ENCODE assay signal across 27 mouse cellular contexts in genomic region chr6:67179416-67179815, GRCm38 (mm10).
"Had no signal": no experiment of that assay in that cellular context is flagged by ENCODE, and none has a peak within 500 bp of the region (broad histone marks: within the 10 kb centered on the region; RNA-seq: fewer than 3 reads in every experiment).

No protein-coding gene starts in this region.

- ATAC-seq: hindbrain, postnatal 0 days; intestine, embryonic 16.5 days; liver, embryonic 12.5 days had no signal

- H3K27ac ChIP-seq: heart, adult 2 months; heart, embryonic 13.5 days; heart, embryonic 15.5 days; hindbrain, embryonic 13.5 days; hindbrain, embryonic 15.5 days; hindbrain, postnatal 0 days; kidney, embryonic 15.5 days; kidney, postnatal 0 days; left cerebral cortex, adult 2 months; limb, embryonic 13.5 days; limb, embryonic 15.5 days; liver, embryonic 12.5 days; liver, embryonic 14.5 days had no signal

- DNase-seq: gastrocnemius, postnatal 14 days; gastrocnemius, postnatal 36 days; heart, adult 11 months; heart, adult 2 months; heart, postnatal 14 days; heart, postnatal 36 days; kidney, adult 11 months; kidney, adult 2 months; kidney, adult 9 months; kidney, postnatal 14 days; kidney, postnatal 36 days; layer of hippocampus, adult 9-11 months; layer of hippocampus, postnatal 36 days had no signal

- H3K36me3 ChIP-seq: heart, embryonic 13.5 days; heart, embryonic 15.5 days; hindbrain, embryonic 13.5 days; hindbrain, embryonic 15.5 days; kidney, embryonic 15.5 days; limb, embryonic 13.5 days; limb, embryonic 15.5 days; liver, embryonic 12.5 days had no signal

- H3K9me3 ChIP-seq: heart, embryonic 15.5 days; hindbrain, embryonic 13.5 days; hindbrain, embryonic 15.5 days; kidney, embryonic 15.5 days; limb, embryonic 13.5 days; limb, embryonic 15.5 days; liver, embryonic 12.5 days had no signal

- H3K27me3 ChIP-seq: heart, embryonic 13.5 days; heart, embryonic 15.5 days; hindbrain, embryonic 15.5 days; kidney, embryonic 15.5 days; limb, embryonic 13.5 days; limb, embryonic 15.5 days; liver, embryonic 12.5 days had no signal

- H3K4me3 ChIP-seq: heart, adult 2 months; heart, embryonic 13.5 days; heart, embryonic 15.5 days; hindbrain, embryonic 13.5 days; hindbrain, embryonic 15.5 days; kidney, embryonic 15.5 days; left cerebral cortex, adult 2 months; limb, embryonic 13.5 days; limb, embryonic 15.5 days; liver, embryonic 12.5 days had no signal

- H3K4me2 ChIP-seq: heart, embryonic 11.5 days; heart, embryonic 13.5 days; heart, embryonic 15.5 days; hindbrain, embryonic 13.5 days; hindbrain, embryonic 15.5 days; kidney, embryonic 15.5 days; limb, embryonic 13.5 days; limb, embryonic 15.5 days; liver, embryonic 12.5 days had no signal

- H3K9ac ChIP-seq: heart, embryonic 13.5 days; heart, embryonic 15.5 days; hindbrain, embryonic 13.5 days; hindbrain, embryonic 15.5 days; kidney, embryonic 15.5 days; limb, embryonic 13.5 days; limb, embryonic 15.5 days; liver, embryonic 12.5 days; liver, embryonic 14.5 days had no signal

- H3K4me1 ChIP-seq: hindbrain, embryonic 13.5 days; hindbrain, embryonic 15.5 days; limb, embryonic 15.5 days had no signal
